Mouse (Mus musculus) limb, embryonic 12.5 days (tissue): ENCODE measurements at regions not wholly inside any gene's neighbourhood (a gene's known extent, or its start where the extent isn't known, plus 50 kb on each side); places are given as distances from the start of the nearest gene placed in this dataset.

ENCODE experiments used
- ATAC-seq: fragments of 200-750 bp; cut with Nextera tagmentation; 2 replicates; pipeline ENCODE4 v1.8.0; 2017; ENCODE audit warnings: low read depth, moderate TSS enrichment; ENCODE audit not compliant: insufficient number of reproducible peaks, insufficient read depth, low FRiP score, low TSS enrichment
- H3K27ac ChIP-seq: fragments of 300-500 bp; sonication (generic); 2 replicates; pipeline ENCODE4 v1.5.1; 2016; ENCODE audit warnings: mild to moderate bottlenecking, moderate library complexity
- H3K27me3 ChIP-seq: fragments of 300-500 bp; sonication (generic); 2 replicates; pipeline ENCODE4 v1.6.1; 2016; ENCODE audit warnings: mild to moderate bottlenecking, moderate library complexity
- H3K36me3 ChIP-seq: fragments of 300-500 bp; sonication (generic); 2 replicates; pipeline ENCODE4 v1.6.1; 2016; ENCODE audit warnings: mild to moderate bottlenecking, moderate library complexity
- H3K4me1 ChIP-seq: fragments of 300-500 bp; sonication (generic); replicated peaks from 2 replicates; pipeline ENCODE4 v1.6.1; 2016
- H3K4me2 ChIP-seq: fragments of 300-500 bp; sonication (generic); 2 replicates; pipeline ENCODE4 v1.6.1; 2016; ENCODE audit warnings: mild to moderate bottlenecking, moderate library complexity
- H3K4me3 ChIP-seq: fragments of 300-500 bp; sonication (generic); replicated peaks from 2 replicates; pipeline ENCODE4 v1.5.1; 2016; ENCODE audit warnings: mild to moderate bottlenecking
- H3K9ac ChIP-seq: fragments of 300-500 bp; sonication (generic); replicated peaks from 2 replicates; pipeline ENCODE4 v1.6.1; 2016; ENCODE audit warnings: mild to moderate bottlenecking, moderate library complexity
- H3K9me3 ChIP-seq: fragments of 300-500 bp; sonication (generic); 2 replicates; pipeline ENCODE4 v1.6.1; 2016; ENCODE audit warnings: mild to moderate bottlenecking, moderate library complexity
- WGBS: fragments of 180-500 bp; shearing (Covaris S2); methylation state at CpG from one replicate; pipeline ENCODE4 v1.1.7; 2016; 5-methylcytosine and 5-hydroxymethylcytosine counted together

DNA sequence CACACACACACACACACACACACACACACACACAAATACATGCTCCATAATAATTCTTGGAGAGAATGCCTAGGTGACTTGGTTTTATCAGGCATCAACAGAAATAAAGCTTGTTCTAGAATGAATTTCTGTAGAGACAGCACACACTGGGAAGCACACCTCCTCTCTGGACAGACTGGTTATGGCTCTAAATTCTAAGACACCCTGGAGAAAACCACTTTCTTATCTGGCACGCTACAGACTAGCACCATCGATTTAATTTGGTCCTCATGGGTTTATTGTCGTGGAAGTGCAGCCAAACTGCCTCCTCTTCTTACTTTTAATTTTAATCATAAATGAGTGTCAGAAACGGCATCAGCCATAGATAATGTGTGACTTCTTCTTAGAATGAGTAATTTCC is 422.8 kb upstream of the Adgrl2 start:
- 68% methylated on average over 4 of the region's 4 CpGs for WGBS
- no peak for ATAC-seq

DNA sequence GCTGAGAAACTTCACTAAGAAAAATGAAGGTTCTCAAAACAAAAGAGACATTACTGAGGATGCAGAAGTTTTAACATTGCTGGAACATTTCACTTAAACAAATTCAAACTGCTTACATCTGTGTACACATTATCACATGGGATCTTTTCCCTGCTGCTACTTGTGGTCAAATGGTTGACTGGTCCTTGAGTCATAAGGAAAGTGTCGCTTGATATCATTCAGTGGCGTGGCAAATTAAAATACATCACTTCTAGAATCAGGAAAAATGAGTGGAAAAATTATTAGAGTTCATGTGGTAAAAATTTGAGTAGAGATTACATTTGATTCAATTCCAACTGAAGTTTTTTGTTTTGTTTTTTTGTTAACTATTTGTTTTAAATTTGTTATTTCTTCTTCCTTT is 420.2 kb upstream of the Adgrl2 start:
- no peaks in the 10 kb centered on the region for H3K36me3 ChIP-seq
- no peak overlapping the region for H3K9ac ChIP-seq
- no peak overlapping the region for H3K4me2 ChIP-seq
- no peak for ATAC-seq
- H3K4me3 ChIP-seq = no peak overlapping the region
- H3K27ac ChIP-seq = no peak overlapping the region
- H3K9me3 ChIP-seq = no peaks in the 10 kb centered on the region
- peaks cover 6% of the 10 kb centered on the region; the same call in 1 of the 2 replicates for H3K4me1 ChIP-seq
- H3K27me3 ChIP-seq = peaks cover 8% of the 10 kb centered on the region
- 94% methylated on average over 2 of the region's 2 CpGs for WGBS

More for the DNA sequence above, 422.8 kb upstream of the Adgrl2 start:
- Histone ChIP-seq H3K27ac (no peak overlapping the region), H3K4me1 (peaks cover 6% of the 10 kb centered on the region; the same call in 1 of the 2 replicates), H3K36me3 (no peaks in the 10 kb centered on the region), H3K27me3 (peaks cover 7% of the 10 kb centered on the region), H3K4me3 (no peak overlapping the region), H3K9me3 (no peaks in the 10 kb centered on the region), H3K4me2 (no peak overlapping the region), H3K9ac (no peak overlapping the region)

DNA sequence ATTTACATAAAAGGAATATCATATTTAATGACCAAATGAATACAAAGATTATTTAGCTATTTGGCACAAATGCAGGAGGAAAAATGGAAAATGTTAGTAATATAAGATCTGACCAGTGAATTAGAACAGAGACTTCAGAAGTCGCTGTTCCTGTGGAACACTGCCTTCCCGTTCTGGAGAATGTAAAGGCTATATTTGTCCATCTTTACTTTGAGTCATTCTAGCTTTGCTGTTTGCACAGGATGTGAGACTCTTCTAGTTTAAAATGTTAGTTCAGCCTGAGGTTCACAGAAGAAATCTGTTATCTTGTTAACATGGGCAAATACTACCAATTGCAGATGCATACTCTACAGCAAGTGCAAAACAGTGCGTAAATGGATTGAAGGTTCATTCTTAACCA is 418.5 kb upstream of the Adgrl2 start:
- no peak for ATAC-seq
- peaks cover 6% of the 10 kb centered on the region; the same call in 1 of the 2 replicates for H3K4me1 ChIP-seq
- H3K9ac ChIP-seq = no peak overlapping the region
- no peak overlapping the region for H3K4me3 ChIP-seq
- H3K27me3 ChIP-seq = peaks cover 5% of the 10 kb centered on the region
- H3K36me3 ChIP-seq = no peaks in the 10 kb centered on the region
- H3K4me2 ChIP-seq = no peak overlapping the region
- H3K27ac ChIP-seq = no peak overlapping the region
- no peaks in the 10 kb centered on the region for H3K9me3 ChIP-seq
- 90% methylated on average over 3 of the region's 3 CpGs for WGBS

DNA sequence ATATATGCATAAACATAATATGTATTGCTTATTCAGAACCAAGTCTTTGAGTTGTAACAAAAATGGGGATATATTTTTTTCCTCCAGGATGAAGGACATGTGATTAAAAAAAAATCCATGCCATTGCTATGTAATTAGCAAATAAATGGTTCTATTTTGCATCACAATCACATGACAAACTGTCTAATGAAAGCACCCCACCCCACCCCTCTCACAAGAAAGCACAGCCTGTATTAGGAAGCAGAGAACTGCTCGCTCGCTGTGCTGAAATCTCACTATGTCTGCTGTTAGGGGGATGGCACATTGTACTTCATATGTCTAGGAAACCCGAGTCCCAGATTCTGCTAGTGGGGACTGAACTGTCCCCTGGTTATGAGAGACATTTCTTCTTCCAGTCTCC is 415.5 kb upstream of the Adgrl2 start:
- Histone ChIP-seq H3K9ac (no peak overlapping the region), H3K27me3 (peaks cover 5% of the 10 kb centered on the region; the same call in 1 of the 2 replicates), H3K36me3 (no peaks in the 10 kb centered on the region), H3K4me3 (no peak overlapping the region), H3K4me1 (peaks cover 4% of the 10 kb centered on the region; the same call in 1 of the 2 replicates), H3K4me2 (no peak overlapping the region), H3K27ac (no peak overlapping the region), H3K9me3 (no peaks in the 10 kb centered on the region)
- WGBS = 55% methylated on average over 3 of the region's 3 CpGs
- no peak for ATAC-seq

DNA sequence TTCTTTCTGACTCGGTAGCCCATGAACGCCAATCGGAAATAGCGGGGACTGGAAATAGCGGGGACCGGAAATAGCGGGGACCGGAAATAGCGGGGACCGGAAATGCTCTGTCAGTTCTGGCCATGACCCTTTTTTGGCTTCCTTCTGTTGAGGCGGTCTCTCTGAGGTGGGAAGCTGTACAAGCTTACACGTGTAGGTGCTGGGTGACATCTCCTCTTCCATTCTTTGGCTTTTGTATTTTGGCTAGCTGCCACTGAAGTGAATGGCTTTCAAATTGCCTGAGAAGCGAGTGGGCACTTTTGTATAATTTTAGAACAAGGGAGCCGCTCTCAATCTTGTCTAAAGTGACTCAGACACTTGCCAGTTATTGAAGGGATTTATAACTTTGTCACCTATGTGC is 414.3 kb upstream of the Adgrl2 start:
- Histone ChIP-seq H3K4me3 (no peak overlapping the region), H3K9ac (no peak overlapping the region), H3K9me3 (no peaks in the 10 kb centered on the region), H3K4me2 (no peak overlapping the region), H3K36me3 (no peaks in the 10 kb centered on the region), H3K27me3 (peaks cover 5% of the 10 kb centered on the region; the same call in 1 of the 2 replicates), H3K27ac (no peak overlapping the region), H3K4me1 (peaks cover 4% of the 10 kb centered on the region; the same call in 1 of the 2 replicates)
- no peak for ATAC-seq
- 88% methylated on average over 14 of the region's 14 CpGs for WGBS

DNA sequence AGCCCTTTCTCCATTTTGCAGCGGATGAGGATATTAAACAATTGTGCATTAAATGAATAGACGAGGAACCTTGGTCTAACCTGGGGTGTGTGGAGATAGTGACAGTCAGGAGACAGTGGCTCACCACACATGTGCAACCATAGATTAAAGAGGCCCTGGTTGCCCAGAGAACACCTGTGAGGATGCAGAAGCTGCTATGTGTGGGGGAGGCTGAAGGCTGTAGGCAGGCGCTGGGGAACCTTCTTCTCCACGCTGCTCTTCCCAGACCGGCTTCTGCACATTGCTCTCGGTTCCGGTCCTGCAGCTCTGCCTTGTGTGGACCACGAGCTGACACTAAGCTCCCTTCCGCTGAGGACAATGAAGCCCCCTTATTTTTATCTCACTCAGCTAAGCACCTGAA is 412.1 kb upstream of the Adgrl2 start:
- no peaks in the 10 kb centered on the region for H3K36me3 ChIP-seq
- ATAC-seq = no peak
- H3K4me1 ChIP-seq = peaks cover 4% of the 10 kb centered on the region; the same call in 1 of the 2 replicates
- peaks cover 5% of the 10 kb centered on the region; the same call in 1 of the 2 replicates for H3K27me3 ChIP-seq
- WGBS = 87% methylated on average over 9 of the region's 9 CpGs
- H3K4me2 ChIP-seq = no peak overlapping the region
- no peak overlapping the region for H3K9ac ChIP-seq
- H3K9me3 ChIP-seq = no peaks in the 10 kb centered on the region
- H3K27ac ChIP-seq = no peak overlapping the region
- no peak overlapping the region for H3K4me3 ChIP-seq

DNA sequence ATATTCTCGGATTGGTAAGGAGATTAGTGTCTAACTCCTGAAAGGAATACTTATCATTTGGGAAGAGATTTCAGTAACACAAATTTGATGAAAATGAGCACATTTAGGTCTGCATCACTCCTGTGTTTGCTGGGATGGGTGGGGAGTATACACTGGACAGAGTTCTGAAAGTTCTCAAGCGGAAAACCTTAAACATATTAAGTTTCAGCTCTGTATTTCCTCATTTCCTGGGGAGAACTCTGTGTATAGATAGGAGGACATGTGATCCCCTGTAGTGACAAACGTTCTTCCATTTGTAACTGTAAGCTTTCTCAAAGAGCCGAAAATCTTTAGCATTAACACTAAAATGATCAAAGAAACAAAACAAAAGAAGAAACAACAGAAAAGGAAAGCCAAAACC is 404.7 kb upstream of the Adgrl2 start:
- no peak for ATAC-seq
- WGBS = 65% methylated on average over 4 of the region's 4 CpGs
- H3K27ac ChIP-seq = no peak overlapping the region

DNA sequence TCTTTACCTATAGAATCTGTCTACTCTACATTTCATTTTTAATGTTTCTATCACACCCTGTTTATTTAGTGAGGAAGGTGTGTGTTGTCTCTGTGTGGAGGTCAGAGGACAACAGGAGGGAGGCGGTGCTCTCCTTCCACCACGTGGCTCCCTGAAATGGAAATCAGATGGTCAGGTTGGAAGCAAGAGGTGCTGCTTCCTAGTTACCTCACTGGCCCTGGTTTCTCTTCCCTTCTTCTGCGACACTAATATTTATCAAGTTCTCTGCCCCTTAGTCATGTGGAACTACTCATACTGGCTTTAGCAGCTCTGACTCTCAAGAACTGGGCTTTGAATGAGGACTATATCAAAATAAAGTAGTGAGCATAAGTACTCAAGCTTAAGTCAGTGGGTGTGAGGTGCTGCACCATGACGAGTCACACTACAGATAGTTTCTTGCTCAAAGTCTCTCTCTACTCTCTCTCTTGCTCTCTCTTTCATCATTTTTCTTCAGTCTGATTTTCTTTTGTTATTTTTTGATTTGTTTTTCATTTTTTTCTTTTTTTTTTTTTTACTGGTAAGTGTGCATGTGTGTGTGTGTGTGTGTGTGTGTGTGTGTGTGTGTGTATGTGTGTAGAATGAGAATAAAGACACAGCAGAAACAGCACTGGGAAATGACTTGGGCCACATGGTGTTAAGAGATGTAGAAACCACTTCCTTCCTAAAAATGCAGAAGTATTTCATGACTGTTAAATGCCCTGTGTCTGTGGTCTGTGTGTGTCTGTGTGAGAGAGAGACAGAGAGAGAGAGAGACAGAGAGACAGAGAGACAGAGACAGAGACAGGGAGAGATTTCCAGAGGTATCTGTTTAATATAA is 403.2 kb upstream of the Adgrl2 start:
- 63% methylated on average over 4 of the region's 4 CpGs for WGBS
- Histone ChIP-seq H3K9ac (no peak overlapping the region), H3K4me1 (no peaks in the 10 kb centered on the region), H3K4me3 (no peak overlapping the region), H3K27ac (no peak overlapping the region), H3K27me3 (no peaks in the 10 kb centered on the region), H3K36me3 (no peaks in the 10 kb centered on the region), H3K9me3 (no peaks in the 10 kb centered on the region), H3K4me2 (no peak overlapping the region)
- ATAC-seq = no peak

More for the DNA sequence above, 404.7 kb upstream of the Adgrl2 start:
- Histone ChIP-seq H3K4me1 (no peaks in the 10 kb centered on the region), H3K4me3 (no peak overlapping the region), H3K9ac (no peak overlapping the region), H3K4me2 (no peak overlapping the region), H3K9me3 (no peaks in the 10 kb centered on the region), H3K36me3 (no peaks in the 10 kb centered on the region), H3K27me3 (no peaks in the 10 kb centered on the region)

DNA sequence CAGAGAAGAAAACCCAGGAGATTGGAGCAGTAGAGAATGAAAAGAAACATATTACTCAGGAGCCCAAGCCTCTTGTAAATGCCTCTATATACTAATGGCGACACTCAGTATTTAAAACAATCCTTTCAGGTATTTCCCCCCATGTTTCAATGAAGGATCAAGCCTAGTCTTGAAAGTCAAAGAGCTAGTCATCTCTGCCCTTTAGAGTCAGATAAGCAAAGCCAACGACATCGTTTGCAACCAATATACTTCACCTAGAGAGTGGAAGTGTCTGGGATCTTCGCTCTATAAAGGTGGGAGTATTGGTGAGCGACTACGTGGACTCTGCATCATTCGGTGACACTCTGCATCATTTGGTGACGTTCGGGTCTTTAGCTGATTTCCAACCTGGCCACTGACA is 401.8 kb upstream of the Adgrl2 start:
- ATAC-seq = no peak
- no peaks in the 10 kb centered on the region for H3K36me3 ChIP-seq
- WGBS = 93% methylated on average over 9 of the region's 9 CpGs

DNA sequence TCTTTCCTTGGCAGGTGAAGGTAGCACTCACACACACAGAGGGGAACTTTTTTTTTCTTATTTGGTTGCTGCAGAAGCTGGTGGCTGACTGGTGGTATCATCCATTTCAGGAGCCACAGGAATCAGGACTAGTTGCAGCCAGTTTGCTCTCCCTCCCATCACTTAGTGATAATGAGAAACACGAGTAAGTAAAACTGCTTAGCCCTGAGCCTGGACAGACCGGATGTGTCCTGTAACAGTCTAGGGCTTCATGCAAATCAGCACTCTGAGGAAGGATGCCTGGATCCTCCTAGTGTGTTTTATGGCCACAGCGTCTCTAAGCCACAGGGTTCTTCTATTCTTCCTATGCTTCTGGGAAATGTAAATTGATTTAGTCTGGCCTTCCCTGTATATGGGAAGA is 397.2 kb upstream of the Adgrl2 start:
- WGBS = 12% methylated on average over 3 of the region's 3 CpGs

More for the DNA sequence above, 401.8 kb upstream of the Adgrl2 start:
- Histone ChIP-seq H3K9me3 (no peaks in the 10 kb centered on the region), H3K4me1 (peaks cover 4% of the 10 kb centered on the region; the same call in 1 of the 2 replicates), H3K27ac (no peak overlapping the region), H3K4me3 (no peak overlapping the region), H3K9ac (no peak overlapping the region), H3K27me3 (no peaks in the 10 kb centered on the region), H3K4me2 (no peak overlapping the region)

DNA sequence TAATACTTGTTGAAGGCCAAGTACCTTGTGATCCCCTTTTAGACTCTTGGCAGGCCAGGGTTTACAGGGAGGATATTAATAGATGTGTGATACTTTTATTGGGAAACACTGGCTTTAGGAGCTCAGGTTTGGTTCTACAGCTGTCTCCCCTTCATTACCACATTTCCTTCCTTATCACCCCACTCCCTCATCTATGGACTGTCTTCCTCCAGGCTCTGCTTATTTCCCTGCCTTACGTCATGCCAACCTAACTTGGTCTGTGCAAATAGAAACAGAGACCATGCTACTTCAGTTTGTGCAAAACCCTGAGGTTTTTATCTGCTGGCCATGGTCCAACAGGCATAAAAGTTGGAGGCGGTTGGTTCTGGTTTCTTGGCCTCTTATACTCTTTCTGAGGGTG is 395.7 kb upstream of the Adgrl2 start:
- Histone ChIP-seq H3K27ac (no peak overlapping the region), H3K36me3 (no peaks in the 10 kb centered on the region), H3K9ac (no peak overlapping the region), H3K27me3 (no peaks in the 10 kb centered on the region), H3K9me3 (no peaks in the 10 kb centered on the region), H3K4me2 (no peak overlapping the region), H3K4me1 (peaks cover 13% of the 10 kb centered on the region), H3K4me3 (no peak overlapping the region)
- 44% methylated on average over 2 of the region's 2 CpGs for WGBS
- ATAC-seq = no peak

More for the DNA sequence above, 397.2 kb upstream of the Adgrl2 start:
- H3K4me2 ChIP-seq = no peak overlapping the region
- H3K4me1 ChIP-seq = peaks cover 13% of the 10 kb centered on the region
- H3K4me3 ChIP-seq = no peak overlapping the region
- no peaks in the 10 kb centered on the region for H3K36me3 ChIP-seq
- no peak overlapping the region for H3K9ac ChIP-seq
- no peak overlapping the region for H3K27ac ChIP-seq
- H3K9me3 ChIP-seq = no peaks in the 10 kb centered on the region
- no peaks in the 10 kb centered on the region for H3K27me3 ChIP-seq
- no peak for ATAC-seq
